Mouse (Mus musculus) intestine, embryonic 15.5 days (tissue): ENCODE data around the gene Cd247. TPM values are rescaled to one million over a fixed set of nuclear protein-coding genes. Genes with fewer than 3 reads are reported as not detected.

Experiments
- ATAC-seq: fragments of 200-750 bp; cut with Nextera tagmentation; 2 replicates; pipeline ENCODE4 v1.8.0; 2017; ENCODE audit warnings: moderate TSS enrichment, moderate library complexity
- H3K27ac ChIP-seq: fragments of 300-500 bp; sonication (generic); 2 replicates; pipeline ENCODE4 v1.5.1; 2015; ENCODE audit warnings: mild to moderate bottlenecking, inconsistent platforms
- H3K27me3 ChIP-seq: fragments of 300-500 bp; sonication (generic); replicated peaks from 2 replicates; pipeline ENCODE4 v1.6.1; 2015; ENCODE audit warnings: inconsistent platforms
- H3K36me3 ChIP-seq: fragments of 300-500 bp; sonication (generic); 2 replicates; pipeline ENCODE4 v1.6.1; 2015; ENCODE audit warnings: inconsistent platforms
- H3K4me1 ChIP-seq: fragments of 300-500 bp; sonication (generic); replicated peaks from 2 replicates; pipeline ENCODE4 v1.6.1; 2015; ENCODE audit warnings: inconsistent platforms
- H3K4me2 ChIP-seq: fragments of 300-500 bp; sonication (generic); replicated peaks from 2 replicates; pipeline ENCODE4 v1.6.1; 2015; ENCODE audit warnings: mild to moderate bottlenecking, inconsistent platforms
- H3K4me3 ChIP-seq: fragments of 300-500 bp; sonication (generic); replicated peaks from 2 replicates; pipeline ENCODE4 v1.5.1; 2015; ENCODE audit warnings: inconsistent platforms
- H3K9ac ChIP-seq: fragments of 300-500 bp; sonication (generic); 2 replicates; pipeline ENCODE4 v1.6.1; 2015; ENCODE audit warnings: inconsistent platforms
- H3K9me3 ChIP-seq: fragments of 300-500 bp; sonication (generic); 2 replicates; pipeline ENCODE4 v1.6.1; 2016; ENCODE audit warnings: inconsistent platforms
- WGBS: fragments of 180-500 bp; shearing (Covaris S2); methylation state at CpG from one replicate; pipeline ENCODE4 v1.1.7; 2015; 5-methylcytosine and 5-hydroxymethylcytosine counted together
- polyA plus RNA-seq: library from polyadenylated mRNA; unstranded; fragments of >200 nt; fragmentation: Nextera tagmentation; extraction: Ambion mirVana; gene quantifications from 2 replicates; pipeline ENCODE4 v1.2.1, GENCODE M21; 2015

Gene Cd247
- polyA plus RNA-seq, 1 experiment from 2014 or later, result 0.33 TPM

DNA sequence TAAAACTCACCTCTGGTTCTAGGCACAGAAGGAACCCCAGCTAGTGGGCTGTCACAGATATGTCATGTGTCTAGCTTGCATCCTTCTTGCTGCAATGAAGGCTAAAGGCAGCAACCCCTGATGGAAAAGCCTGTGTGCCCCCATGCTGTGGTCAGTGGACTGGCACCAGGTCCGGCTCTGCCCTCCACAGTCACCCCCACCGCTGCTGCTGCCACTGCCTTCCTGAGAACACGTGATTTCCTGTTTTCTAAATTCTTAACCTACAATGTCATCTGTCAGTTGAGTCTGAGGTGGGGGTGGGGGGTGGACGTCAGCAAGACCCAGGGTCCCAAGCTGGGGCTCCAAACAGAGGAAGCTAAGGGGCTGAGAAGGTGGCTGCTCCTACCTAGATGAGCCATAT, 60.4 kb downstream of the Cd247 start:
- Histone ChIP-seq H3K36me3 (no peaks in the 10 kb centered on the region), H3K4me1 (peaks cover 22% of the 10 kb centered on the region), H3K9me3 (no peaks in the 10 kb centered on the region), H3K9ac (no peak overlapping the region), H3K4me3 (no peak overlapping the region), H3K27ac (no peak overlapping the region), H3K27me3 (peaks cover 9% of the 10 kb centered on the region), H3K4me2 (no peak overlapping the region)
- 58% methylated on average over 4 of the region's 4 CpGs for WGBS
- no peak for ATAC-seq

DNA sequence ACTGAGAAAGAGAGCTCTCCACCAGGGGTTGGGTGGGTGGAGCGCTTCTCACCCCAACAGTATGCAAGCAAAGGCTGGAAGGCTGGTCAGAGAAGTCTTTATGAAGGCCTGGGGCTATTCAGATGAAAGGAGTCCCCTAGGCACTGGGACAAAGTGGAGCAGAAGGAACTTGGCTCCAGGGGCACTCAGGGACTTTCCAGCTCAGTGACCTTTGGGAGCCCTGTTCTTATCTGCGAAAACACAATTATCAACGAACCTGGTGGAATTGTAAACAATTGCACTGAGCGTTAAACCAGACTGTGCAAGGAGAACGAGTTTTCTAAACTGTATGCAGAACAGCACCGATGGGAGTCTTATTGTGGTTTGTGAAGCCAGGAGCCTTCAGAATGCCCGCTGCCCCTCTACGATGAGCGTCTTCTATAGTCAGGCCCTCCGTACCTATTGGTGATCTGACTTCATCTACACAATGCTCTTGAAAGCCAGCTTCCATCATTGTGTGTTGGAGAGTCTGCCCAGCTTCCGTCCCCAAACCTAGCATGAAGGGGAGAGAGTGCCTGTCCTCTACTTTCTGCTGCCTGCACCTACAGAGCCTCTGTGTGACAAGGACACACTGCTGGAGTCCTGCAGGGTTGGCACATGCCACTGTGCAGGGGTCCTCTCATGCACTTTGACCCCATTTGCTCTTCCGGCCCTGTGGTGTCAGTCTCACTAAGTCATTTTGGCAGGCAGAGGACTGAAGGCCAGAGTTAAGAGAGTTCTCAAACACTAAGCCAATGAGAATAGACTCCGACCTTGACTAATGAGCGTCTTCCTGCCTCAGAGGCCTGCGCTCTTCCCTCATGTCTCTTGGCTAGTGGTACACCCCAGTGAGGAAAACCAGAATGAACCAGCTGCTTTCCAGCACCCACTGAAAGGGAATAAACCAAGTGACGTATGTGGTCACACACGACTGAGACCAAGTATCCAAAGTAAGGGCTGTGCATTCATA, 61.3 kb downstream of the Cd247 start:
- Histone ChIP-seq H3K4me2 (no peak overlapping the region), H3K27ac (no peak overlapping the region), H3K9me3 (no peaks in the 10 kb centered on the region), H3K27me3 (peaks cover 9% of the 10 kb centered on the region), H3K36me3 (no peaks in the 10 kb centered on the region), H3K4me3 (no peak overlapping the region), H3K4me1 (peaks cover 19% of the 10 kb centered on the region), H3K9ac (no peak overlapping the region)
- ATAC-seq, result peak; percentile 18; the same call in 1 of the 2 replicates
- WGBS, result 58% methylated on average over 17 of the region's 17 CpGs

DNA sequence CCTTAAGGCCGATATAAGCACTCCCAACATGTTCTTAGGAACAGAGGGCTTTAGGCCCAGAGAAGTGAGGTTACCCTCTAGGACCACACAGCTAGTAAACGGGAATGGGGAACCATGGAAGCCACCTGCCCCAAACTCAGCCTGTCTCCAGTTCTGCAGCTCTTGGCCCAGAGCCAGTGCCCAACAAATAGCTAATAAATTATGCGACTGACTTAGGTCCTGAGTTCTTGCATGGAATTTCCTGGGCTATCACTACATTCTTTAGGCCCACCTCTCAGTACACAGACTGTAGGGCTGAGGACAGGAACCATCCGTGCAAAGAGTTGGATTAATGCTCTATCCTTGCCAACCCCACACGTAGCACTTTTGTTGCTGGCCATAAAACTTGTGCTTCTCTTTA, 63.6 kb downstream of the Cd247 start:
- H3K9ac ChIP-seq, result no peak overlapping the region
- 36% methylated on average over 5 of the region's 5 CpGs for WGBS
- H3K9me3 ChIP-seq, result no peaks in the 10 kb centered on the region
- no peak overlapping the region for H3K4me3 ChIP-seq
- no peak overlapping the region for H3K27ac ChIP-seq
- no peaks in the 10 kb centered on the region for H3K27me3 ChIP-seq
- H3K36me3 ChIP-seq, result no peaks in the 10 kb centered on the region
- peaks cover 14% of the 10 kb centered on the region for H3K4me1 ChIP-seq
- no peak for ATAC-seq
- no peak overlapping the region for H3K4me2 ChIP-seq

DNA sequence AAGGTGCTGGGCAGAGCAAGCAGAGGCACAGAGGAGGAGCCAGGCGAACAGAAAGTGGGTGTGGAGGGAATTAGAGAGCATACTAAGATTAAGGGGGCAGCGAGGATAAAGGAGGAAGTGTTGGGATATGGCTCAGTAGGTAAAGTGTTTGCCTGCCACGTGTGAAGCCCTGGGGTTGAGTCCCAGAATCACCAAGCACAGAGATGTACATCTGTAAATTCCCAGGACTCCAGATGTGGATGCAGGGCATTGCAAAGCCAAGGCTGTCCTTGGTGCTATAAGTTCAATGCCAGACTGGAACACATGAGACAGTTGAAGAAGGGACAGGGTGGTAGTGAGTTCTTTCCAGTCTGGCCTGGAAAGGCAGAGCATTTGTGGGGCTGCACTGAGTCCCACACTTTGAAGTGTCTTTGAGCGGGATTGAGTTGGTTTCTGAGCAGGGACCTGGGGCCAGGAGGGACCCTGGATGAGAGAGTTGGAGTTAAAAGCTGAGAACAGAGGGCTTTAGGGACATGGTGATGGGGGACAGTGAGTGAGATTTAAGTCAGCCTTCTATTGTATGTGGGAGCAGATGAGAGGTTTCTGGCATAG, 64.7 kb downstream of the Cd247 start:
- Histone ChIP-seq H3K27ac (no peak overlapping the region), H3K36me3 (no peaks in the 10 kb centered on the region), H3K4me3 (no peak overlapping the region), H3K4me1 (peaks cover 14% of the 10 kb centered on the region), H3K9ac (no peak overlapping the region), H3K9me3 (no peaks in the 10 kb centered on the region), H3K27me3 (no peaks in the 10 kb centered on the region), H3K4me2 (no peak overlapping the region)
- WGBS, result 47% methylated on average over 4 of the region's 4 CpGs
- ATAC-seq, result no peak

DNA sequence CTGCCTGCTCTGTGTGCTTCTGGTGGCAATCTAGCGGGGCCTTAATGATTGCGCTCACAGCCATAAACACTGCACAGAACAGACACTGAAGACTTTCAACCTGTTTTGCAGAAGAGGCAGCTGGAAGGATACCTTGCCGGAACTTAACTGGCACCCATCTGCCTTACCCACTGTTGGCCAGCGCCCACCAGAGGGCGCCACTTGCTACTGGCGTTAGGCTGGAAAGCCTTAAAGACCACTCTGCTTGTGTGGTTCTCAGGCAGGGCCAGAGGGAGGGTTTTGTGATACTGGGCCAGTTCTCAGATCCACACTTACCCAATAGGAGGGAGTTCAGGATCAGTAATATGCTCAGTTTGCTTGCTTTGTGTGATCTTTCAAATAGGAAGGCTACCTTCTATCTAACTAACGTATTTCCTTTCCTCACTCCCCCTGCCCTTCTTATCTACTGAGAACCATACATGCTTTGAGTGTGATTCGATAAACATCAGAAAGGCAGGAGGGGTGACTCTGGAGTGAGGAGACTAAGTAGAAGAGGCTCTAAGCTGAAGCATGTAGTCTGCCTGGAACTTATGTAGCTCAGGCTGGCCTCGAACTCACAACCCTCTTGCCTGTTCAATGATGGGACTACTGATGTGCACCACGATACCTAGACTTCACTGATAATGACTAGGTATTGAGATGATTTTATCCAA, 65.4 kb downstream of the Cd247 start:
- no peaks in the 10 kb centered on the region for H3K27me3 ChIP-seq
- no peak overlapping the region for H3K4me3 ChIP-seq
- H3K9me3 ChIP-seq, result no peaks in the 10 kb centered on the region
- no peak overlapping the region for H3K4me2 ChIP-seq
- no peak overlapping the region for H3K27ac ChIP-seq
- peak; percentile 33; the same call in 1 of the 2 replicates for ATAC-seq
- H3K9ac ChIP-seq, result no peak overlapping the region
- 61% methylated on average over 10 of the region's 10 CpGs for WGBS
- H3K4me1 ChIP-seq, result peaks cover 14% of the 10 kb centered on the region
- no peaks in the 10 kb centered on the region for H3K36me3 ChIP-seq

DNA sequence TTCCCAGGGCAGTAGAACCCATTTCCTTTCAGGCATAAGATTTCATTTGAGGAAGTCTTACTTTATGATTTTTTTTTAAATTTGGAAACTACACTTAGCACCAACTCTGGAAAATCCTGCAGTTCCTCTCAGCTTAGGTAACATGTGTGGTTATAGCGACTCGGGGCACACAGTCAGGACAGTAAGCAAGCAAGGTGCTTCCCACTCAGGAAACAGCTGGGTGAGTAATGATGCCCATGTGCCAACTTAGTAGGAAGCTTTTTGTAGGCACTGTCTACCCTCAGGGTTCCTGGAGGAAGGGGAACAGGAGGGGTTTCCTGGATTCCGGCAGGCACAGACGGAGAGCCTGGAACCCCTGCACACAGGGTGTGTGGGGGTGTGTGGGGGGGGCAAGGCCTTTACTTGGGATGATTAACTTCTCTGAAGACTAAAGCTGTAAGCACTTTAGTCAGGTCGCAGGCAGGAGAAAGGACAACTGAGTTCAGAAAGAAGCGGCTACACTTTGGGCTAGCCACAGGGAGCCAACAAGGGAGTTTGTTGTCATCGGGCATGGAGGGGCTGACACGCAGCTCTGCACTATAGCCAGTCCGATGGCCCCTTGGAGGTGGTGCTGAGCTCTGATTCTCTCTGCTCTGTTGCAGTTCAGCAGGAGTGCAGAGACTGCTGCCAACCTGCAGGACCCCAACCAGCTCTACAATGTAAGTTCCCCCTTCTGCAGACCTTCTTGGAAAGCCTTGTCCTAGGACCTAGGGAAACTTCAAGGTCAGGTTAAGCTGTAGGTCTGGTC, 67.5 kb downstream of the Cd247 start:
- H3K4me2 ChIP-seq, result no peak overlapping the region
- no peaks in the 10 kb centered on the region for H3K9me3 ChIP-seq
- no peak overlapping the region for H3K4me3 ChIP-seq
- H3K4me1 ChIP-seq, result 0 out of 2 replicates have a peak, but pooled peaks cover 3% of the 10 kb centered on the region
- H3K27ac ChIP-seq, result no peak overlapping the region
- no peaks in the 10 kb centered on the region for H3K36me3 ChIP-seq
- H3K27me3 ChIP-seq, result no peaks in the 10 kb centered on the region
- no peak for ATAC-seq
- 71% methylated on average over 9 of the region's 9 CpGs for WGBS
- H3K9ac ChIP-seq, result no peak overlapping the region

DNA sequence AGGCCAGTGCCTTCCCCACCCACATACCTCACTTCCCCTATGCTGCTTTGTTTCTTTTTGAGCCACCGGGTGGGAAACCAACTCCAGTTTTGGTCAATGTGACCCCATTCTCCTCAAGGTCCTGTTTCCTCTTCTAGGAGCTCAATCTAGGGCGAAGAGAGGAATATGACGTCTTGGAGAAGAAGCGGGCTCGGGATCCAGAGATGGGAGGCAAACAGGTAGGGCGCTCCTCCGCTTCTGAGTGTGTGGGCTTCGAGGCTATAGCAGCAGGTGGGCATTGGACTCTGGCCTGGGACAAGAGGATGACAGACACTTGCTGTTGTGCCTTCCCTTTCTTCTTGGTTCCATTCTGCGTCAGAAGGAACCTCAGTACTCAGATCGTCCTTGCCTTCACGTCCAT, 68.8 kb downstream of the Cd247 start:
- Histone ChIP-seq H3K4me3 (no peak overlapping the region), H3K27ac (no peak overlapping the region), H3K27me3 (no peaks in the 10 kb centered on the region), H3K9me3 (no peaks in the 10 kb centered on the region), H3K9ac (no peak overlapping the region), H3K4me2 (no peak overlapping the region), H3K4me1 (0 out of 2 replicates have a peak, but pooled peaks cover 3% of the 10 kb centered on the region), H3K36me3 (no peaks in the 10 kb centered on the region)
- ATAC-seq, result no peak
- 92% methylated on average over 11 of the region's 11 CpGs for WGBS

DNA sequence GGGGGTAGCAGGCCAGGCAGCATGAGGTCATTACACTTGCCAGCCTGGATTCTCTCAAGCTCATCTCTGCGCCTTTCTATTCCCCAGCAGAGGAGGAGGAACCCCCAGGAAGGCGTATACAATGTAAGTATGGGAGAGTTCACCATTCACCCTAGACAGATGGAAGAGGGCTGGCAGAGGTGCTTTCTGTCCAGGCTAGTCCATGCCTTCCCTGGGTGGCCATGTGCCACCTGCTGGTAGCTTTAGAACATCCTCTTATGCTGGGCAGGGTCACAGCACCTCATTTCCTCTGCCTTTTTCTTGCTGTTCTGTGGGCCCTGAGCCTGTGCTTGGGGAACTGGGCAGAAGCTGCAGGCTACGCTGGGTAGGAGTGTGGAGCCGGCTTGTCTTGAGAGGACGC, 69.9 kb downstream of the Cd247 start:
- 0 out of 2 replicates have a peak, but pooled peaks have one; percentile 29 for ATAC-seq
- H3K27ac ChIP-seq, result no peak overlapping the region
- 80% methylated on average over 5 of the region's 5 CpGs for WGBS

DNA sequence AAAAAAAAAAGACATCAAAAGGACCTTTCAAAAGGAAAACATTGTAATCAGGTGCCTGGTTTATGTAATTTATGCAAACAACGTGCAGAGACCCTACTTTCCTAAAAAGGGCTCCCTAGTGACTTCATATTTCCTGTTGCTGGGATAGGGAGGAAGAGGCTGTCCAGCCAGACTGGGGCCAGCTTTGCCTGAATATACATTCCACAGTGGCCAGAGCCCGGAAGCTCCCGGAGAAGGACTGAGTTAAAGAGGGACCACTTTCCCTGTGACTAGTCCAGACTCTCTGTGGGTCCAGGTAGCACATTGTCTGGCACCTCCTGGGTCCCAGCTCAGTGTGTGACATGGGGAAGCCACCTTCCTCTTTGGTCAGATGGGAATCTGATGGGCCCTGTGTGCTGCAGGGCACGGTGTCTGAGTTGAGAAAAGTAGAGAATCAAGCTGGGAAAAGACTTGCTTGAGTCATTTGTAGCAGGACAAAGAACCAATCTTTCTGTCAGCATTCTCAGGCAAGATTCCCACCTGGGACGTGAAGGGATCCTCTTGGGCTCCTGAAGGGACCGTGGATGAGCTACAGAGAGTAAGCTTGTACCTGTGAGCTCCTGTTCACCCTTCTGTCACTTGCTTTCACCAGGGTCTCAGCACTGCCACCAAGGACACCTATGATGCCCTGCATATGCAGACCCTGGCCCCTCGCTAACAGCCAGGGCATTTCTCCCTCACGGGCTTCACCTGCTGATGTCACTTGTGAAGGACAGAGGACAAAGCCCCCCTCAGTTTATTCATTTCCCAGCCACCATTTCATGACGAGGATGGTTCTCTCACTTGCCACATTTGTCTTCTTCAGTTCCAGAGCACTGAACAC, 72.1 kb downstream of the Cd247 start:
- peak; percentile 57; the same call in 1 of the 2 replicates for ATAC-seq
- no peak overlapping the region for H3K9ac ChIP-seq
- 0 out of 2 replicates have a peak, but pooled peaks cover 4% of the 10 kb centered on the region for H3K4me1 ChIP-seq
- no peaks in the 10 kb centered on the region for H3K27me3 ChIP-seq
- H3K4me3 ChIP-seq, result no peak overlapping the region
- no peaks in the 10 kb centered on the region for H3K9me3 ChIP-seq
- no peak overlapping the region for H3K4me2 ChIP-seq
- H3K27ac ChIP-seq, result no peak overlapping the region
- H3K36me3 ChIP-seq, result no peaks in the 10 kb centered on the region
- 59% methylated on average over 9 of the region's 9 CpGs for WGBS

More for the DNA sequence above, 69.9 kb downstream of the Cd247 start:
- Histone ChIP-seq H3K4me1 (no peaks in the 10 kb centered on the region), H3K9me3 (no peaks in the 10 kb centered on the region), H3K27me3 (no peaks in the 10 kb centered on the region), H3K36me3 (no peaks in the 10 kb centered on the region), H3K4me3 (no peak overlapping the region), H3K4me2 (no peak overlapping the region), H3K9ac (no peak overlapping the region)

DNA sequence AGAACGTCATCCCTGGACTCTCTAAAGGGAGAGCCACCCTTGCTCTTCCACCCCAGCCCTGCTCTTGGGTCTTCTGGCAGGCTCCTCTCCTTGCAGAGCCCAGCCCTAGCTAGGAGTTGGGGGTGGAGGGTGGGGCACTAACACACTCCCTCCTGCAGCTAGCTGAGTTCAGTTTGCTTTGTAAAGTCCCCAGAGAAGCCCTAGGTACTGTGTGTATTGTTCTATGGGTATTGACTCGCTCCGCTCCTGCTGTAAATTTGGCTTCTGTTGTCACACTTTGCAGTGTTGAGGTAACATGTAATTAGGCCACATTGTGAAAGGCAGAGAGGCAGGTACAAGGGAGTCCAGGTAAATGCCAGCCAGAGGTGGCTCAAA, 72.7 kb downstream of the Cd247 start:
- no peak overlapping the region for H3K4me2 ChIP-seq
- no peaks in the 10 kb centered on the region for H3K9me3 ChIP-seq
- no peaks in the 10 kb centered on the region for H3K27me3 ChIP-seq
- ATAC-seq, result no peak
- H3K9ac ChIP-seq, result no peak overlapping the region
- no peak overlapping the region for H3K4me3 ChIP-seq
- no peak overlapping the region for H3K27ac ChIP-seq
- WGBS, result 60% methylated on average over 3 of the region's 3 CpGs
- 0 out of 2 replicates have a peak, but pooled peaks cover 4% of the 10 kb centered on the region for H3K4me1 ChIP-seq
- H3K36me3 ChIP-seq, result no peaks in the 10 kb centered on the region

DNA sequence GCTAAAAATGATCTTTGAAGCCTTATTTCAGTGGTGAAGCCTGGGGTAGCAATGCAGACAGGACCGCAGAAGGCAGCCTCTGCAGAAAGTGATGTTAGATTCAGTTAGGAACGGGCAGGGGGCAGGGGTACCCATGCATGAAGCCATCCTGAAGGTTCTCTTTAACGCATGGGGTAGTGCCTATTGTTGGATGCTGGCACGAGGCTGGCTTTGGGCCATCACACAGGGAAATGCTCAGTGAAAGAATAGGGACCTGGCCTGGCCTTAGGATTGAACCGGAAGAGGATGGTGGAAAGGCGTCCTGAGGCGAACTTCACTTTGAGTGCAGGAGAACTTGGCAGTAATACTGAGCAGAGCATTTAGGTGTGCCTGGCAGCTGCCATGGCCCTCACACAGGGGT, 73.6 kb downstream of the Cd247 start:
- no peak for ATAC-seq
- no peak overlapping the region for H3K4me2 ChIP-seq
- H3K27me3 ChIP-seq, result no peaks in the 10 kb centered on the region
- no peak overlapping the region for H3K27ac ChIP-seq
- H3K4me3 ChIP-seq, result no peak overlapping the region
- 85% methylated on average over 7 of the region's 7 CpGs for WGBS
- H3K9ac ChIP-seq, result no peak overlapping the region
- no peaks in the 10 kb centered on the region for H3K9me3 ChIP-seq
- 0 out of 2 replicates have a peak, but pooled peaks cover 4% of the 10 kb centered on the region for H3K4me1 ChIP-seq
- H3K36me3 ChIP-seq, result no peaks in the 10 kb centered on the region
